Mouse (Mus musculus): ENCODE measurements at regions not wholly inside any gene's neighbourhood (a gene's known extent, or its start where the extent isn't known, plus 50 kb on each side); places are given as distances from the start of the nearest gene placed in this dataset.

- no peak overlapping the region for H3K4me3 ChIP-seq (ENCODE audit: low read depth, low read length)
- H3K9me3 ChIP-seq (replicated peaks; ENCODE audit: control insufficient read depth, insufficient read depth, low read length, poor library complexity, severe bottlenecking): no peaks in the 10 kb centered on the region
- H3K27me3 ChIP-seq (ENCODE audit: control insufficient read depth, insufficient read depth, low read length, poor library complexity, severe bottlenecking): no peaks in the 10 kb centered on the region
- peak overlapping the region; percentile 50 for H3K27ac ChIP-seq (ENCODE audit: insufficient read depth, low read length)
- H3K36me3 ChIP-seq (ENCODE audit: control insufficient read depth, insufficient read depth, low read length, poor library complexity, severe bottlenecking): no peaks in the 10 kb centered on the region
- H3K9ac ChIP-seq (ENCODE audit: low read depth, poor library complexity, severe bottlenecking): no peak overlapping the region
- H3K4me1 ChIP-seq (ENCODE audit: control insufficient read depth, insufficient read depth, low read length): peaks cover 8% of the 10 kb centered on the region
- 0 out of 2 replicates have a peak, but pooled peaks have one; percentile 38 for TF ChIP-seq EP300 (IDR thresholded peaks at IDR 0.05; ENCODE audit: insufficient read depth, low read depth, low read length)
- no peak for TF ChIP-seq POLR2A (IDR thresholded peaks at IDR 0.05; ENCODE audit: insufficient read depth, low read length)
- TF ChIP-seq CTCF (IDR thresholded peaks at IDR 0.05; ENCODE audit: low read depth, low read length): no peak
These were observed 95.3 kb upstream of the Trpm1 start for GRCm38 (mm10) chr7:64058282-64058872.

GRCm38 (mm10) chr7:64057873-64058272, 95.8 kb upstream of the Trpm1 start:
- no peaks in the 10 kb centered on the region for H3K9me3 ChIP-seq (replicated peaks; ENCODE audit: control insufficient read depth, insufficient read depth, low read length, poor library complexity, severe bottlenecking)
- H3K36me3 ChIP-seq (ENCODE audit: control insufficient read depth, insufficient read depth, low read length, poor library complexity, severe bottlenecking): no peaks in the 10 kb centered on the region
- H3K27ac ChIP-seq (ENCODE audit: insufficient read depth, low read length): peak overlapping the region; percentile 50; the same call in 1 of the 2 replicates
- peaks cover 8% of the 10 kb centered on the region for H3K4me1 ChIP-seq (ENCODE audit: control insufficient read depth, insufficient read depth, low read length)
- H3K9ac ChIP-seq (ENCODE audit: low read depth, poor library complexity, severe bottlenecking): no peak overlapping the region
- 0 out of 2 replicates have a peak overlapping the region, but pooled peaks have one; percentile 8 for H3K4me3 ChIP-seq (ENCODE audit: low read depth, low read length)
- H3K27me3 ChIP-seq (ENCODE audit: control insufficient read depth, insufficient read depth, low read length, poor library complexity, severe bottlenecking): no peaks in the 10 kb centered on the region
- TF ChIP-seq CTCF (IDR thresholded peaks at IDR 0.05; ENCODE audit: low read depth, low read length) (peak; percentile 26), POLR2A (IDR thresholded peaks at IDR 0.05; ENCODE audit: insufficient read depth, low read length) (no peak), EP300 (IDR thresholded peaks at IDR 0.05; ENCODE audit: insufficient read depth, low read depth, low read length) (no peak)

- no peaks in the 10 kb centered on the region for H3K9me3 ChIP-seq (replicated peaks; ENCODE audit: control insufficient read depth, insufficient read depth, low read length, poor library complexity, severe bottlenecking)
- TF ChIP-seq EP300 (IDR thresholded peaks at IDR 0.05; ENCODE audit: insufficient read depth, low read depth, low read length): no peak
- no peak for TF ChIP-seq POLR2A (IDR thresholded peaks at IDR 0.05; ENCODE audit: insufficient read depth, low read length)
- no peak for TF ChIP-seq CTCF (IDR thresholded peaks at IDR 0.05; ENCODE audit: low read depth, low read length)
- H3K9ac ChIP-seq (ENCODE audit: low read depth, poor library complexity, severe bottlenecking): no peak overlapping the region
- H3K4me3 ChIP-seq (ENCODE audit: low read depth, low read length): no peak overlapping the region
- peaks cover 8% of the 10 kb centered on the region for H3K4me1 ChIP-seq (ENCODE audit: control insufficient read depth, insufficient read depth, low read length)
- H3K36me3 ChIP-seq (ENCODE audit: control insufficient read depth, insufficient read depth, low read length, poor library complexity, severe bottlenecking): no peaks in the 10 kb centered on the region
- H3K27me3 ChIP-seq (ENCODE audit: control insufficient read depth, insufficient read depth, low read length, poor library complexity, severe bottlenecking): no peaks in the 10 kb centered on the region
- no peak overlapping the region for H3K27ac ChIP-seq (ENCODE audit: insufficient read depth, low read length)
These were observed 97.1 kb upstream of the Trpm1 start for GRCm38 (mm10) chr7:64056498-64056897.

- no peak overlapping the region for H3K9ac ChIP-seq (ENCODE audit: low read depth, poor library complexity, severe bottlenecking)
- peaks cover 8% of the 10 kb centered on the region for H3K4me1 ChIP-seq (ENCODE audit: control insufficient read depth, insufficient read depth, low read length)
- no peaks in the 10 kb centered on the region for H3K36me3 ChIP-seq (ENCODE audit: control insufficient read depth, insufficient read depth, low read length, poor library complexity, severe bottlenecking)
- H3K27ac ChIP-seq (ENCODE audit: insufficient read depth, low read length): no peak overlapping the region
- TF ChIP-seq CTCF (IDR thresholded peaks at IDR 0.05; ENCODE audit: low read depth, low read length) (no peak), POLR2A (IDR thresholded peaks at IDR 0.05; ENCODE audit: insufficient read depth, low read length) (no peak), EP300 (IDR thresholded peaks at IDR 0.05; ENCODE audit: insufficient read depth, low read depth, low read length) (no peak)
- no peak overlapping the region for H3K4me3 ChIP-seq (ENCODE audit: low read depth, low read length)
- no peaks in the 10 kb centered on the region for H3K9me3 ChIP-seq (replicated peaks; ENCODE audit: control insufficient read depth, insufficient read depth, low read length, poor library complexity, severe bottlenecking)
- H3K27me3 ChIP-seq (ENCODE audit: control insufficient read depth, insufficient read depth, low read length, poor library complexity, severe bottlenecking): no peaks in the 10 kb centered on the region
These were observed 98.6 kb upstream of the Trpm1 start for GRCm38 (mm10) chr7:64054996-64055395.

DNA sequence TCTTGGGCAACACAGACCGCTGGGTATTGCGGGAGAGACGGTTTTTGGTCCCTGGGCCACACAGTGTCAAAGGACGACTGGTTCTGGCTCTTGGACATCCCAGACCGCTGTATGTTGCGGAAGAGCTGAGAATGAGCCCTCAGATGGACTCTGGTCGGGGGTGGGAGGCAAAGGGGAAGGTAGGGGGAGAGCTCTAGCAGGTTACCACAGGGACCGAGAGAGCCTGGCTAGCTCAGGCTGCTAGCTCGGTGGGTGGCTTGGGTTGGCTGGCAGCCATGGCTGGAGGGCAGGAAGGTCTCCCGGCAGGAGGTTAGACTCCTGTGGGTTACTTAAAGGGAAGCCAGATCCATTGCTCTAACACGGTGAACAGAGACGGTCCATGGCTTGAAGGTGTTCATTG, 99.9 kb upstream of the Trpm1 start:
- H3K9me3 ChIP-seq (replicated peaks; ENCODE audit: control insufficient read depth, insufficient read depth, low read length, poor library complexity, severe bottlenecking): no peaks in the 10 kb centered on the region
- TF ChIP-seq CTCF (IDR thresholded peaks at IDR 0.05; ENCODE audit: low read depth, low read length): no peak
- TF ChIP-seq POLR2A (IDR thresholded peaks at IDR 0.05; ENCODE audit: insufficient read depth, low read length): no peak
- no peaks in the 10 kb centered on the region for H3K27me3 ChIP-seq (ENCODE audit: control insufficient read depth, insufficient read depth, low read length, poor library complexity, severe bottlenecking)
- H3K9ac ChIP-seq (ENCODE audit: low read depth, poor library complexity, severe bottlenecking): no peak overlapping the region
- H3K4me1 ChIP-seq (ENCODE audit: control insufficient read depth, insufficient read depth, low read length): peaks cover 4% of the 10 kb centered on the region
- no peaks in the 10 kb centered on the region for H3K36me3 ChIP-seq (ENCODE audit: control insufficient read depth, insufficient read depth, low read length, poor library complexity, severe bottlenecking)
- no peak overlapping the region for H3K27ac ChIP-seq (ENCODE audit: insufficient read depth, low read length)
- H3K4me3 ChIP-seq (ENCODE audit: low read depth, low read length): peak overlapping the region; percentile 23

GRCm38 (mm10) chr7:64052400-64052799, 101.2 kb upstream of the Trpm1 start:
- H3K9ac ChIP-seq (ENCODE audit: low read depth, poor library complexity, severe bottlenecking): no peak overlapping the region
- H3K9me3 ChIP-seq (replicated peaks; ENCODE audit: control insufficient read depth, insufficient read depth, low read length, poor library complexity, severe bottlenecking): no peaks in the 10 kb centered on the region
- no peaks in the 10 kb centered on the region for H3K27me3 ChIP-seq (ENCODE audit: control insufficient read depth, insufficient read depth, low read length, poor library complexity, severe bottlenecking)
- H3K4me3 ChIP-seq (ENCODE audit: low read depth, low read length): no peak overlapping the region
- H3K36me3 ChIP-seq (ENCODE audit: control insufficient read depth, insufficient read depth, low read length, poor library complexity, severe bottlenecking): no peaks in the 10 kb centered on the region
- no peak overlapping the region for H3K27ac ChIP-seq (ENCODE audit: insufficient read depth, low read length)
- no peaks in the 10 kb centered on the region for H3K4me1 ChIP-seq (ENCODE audit: control insufficient read depth, insufficient read depth, low read length)
- no peak for TF ChIP-seq POLR2A (IDR thresholded peaks at IDR 0.05; ENCODE audit: insufficient read depth, low read length)
- no peak for TF ChIP-seq EP300 (IDR thresholded peaks at IDR 0.05; ENCODE audit: insufficient read depth, low read depth, low read length)
- no peak for TF ChIP-seq CTCF (IDR thresholded peaks at IDR 0.05; ENCODE audit: low read depth, low read length)

Data from ES-Bruce4 (cell line).